Mouse (Mus musculus) MEL (cell line): Measurements from ENCODE around the gene Ttll4. TPM values are rescaled to one million over a fixed set of nuclear protein-coding genes. Genes with fewer than 3 reads are reported as not detected.
A peak's percentile ranks its signal among the peaks of the same experiment; 100 is the strongest.

Experiments
- DNase-seq: peaks from one replicate; pipeline ENCODE4 v3.0.0; 2011; ENCODE audit warnings: low read depth, low spot score
- H3K27ac ChIP-seq: 2 replicates; pipeline ENCODE4 v1.5.1; 2012; ENCODE audit warnings: low read depth, mild to moderate bottlenecking, control low read depth, low read length, moderate library complexity; ENCODE audit not compliant: control insufficient read depth
- H3K27me3 ChIP-seq, 2 experiments: fragments of 150-350 bp in 1 of 2; sonication (generic) in 1 of 2; 2 replicates each; pipeline ENCODE4 v1.6.1; 2012; ENCODE audit warnings: low read length in 2 of 2, mild to moderate bottlenecking in 2 of 2, improper control_type of control experiment in 1 of 2, moderate library complexity in 1 of 2; ENCODE audit not compliant: insufficient read depth in 2 of 2, control insufficient read depth in 1 of 2
- H3K36me3 ChIP-seq, 2 experiments: 2 replicates each; pipeline ENCODE4 v1.6.1; 2012 to 2014; ENCODE audit warnings: low read length in 2 of 2, improper control_type of control experiment in 1 of 2, inconsistent platforms in 1 of 2, mild to moderate bottlenecking in 1 of 2; ENCODE audit not compliant: insufficient read depth in 2 of 2, control insufficient read depth in 1 of 2
- H3K4me1 ChIP-seq, 2 experiments: fragments of 150-350 bp in 1 of 2; sonication (generic) in 1 of 2; 2 replicates each; pipeline ENCODE4 v1.6.1; 2012; ENCODE audit warnings: low read length in 2 of 2, improper control_type of control experiment in 1 of 2, mild to moderate bottlenecking in 1 of 2; ENCODE audit not compliant: insufficient read depth in 2 of 2, control insufficient read depth in 1 of 2
- H3K4me3 ChIP-seq, 2 experiments: fragments of 150-350 bp in 1 of 2; sonication (generic) in 1 of 2; 2 replicates each; pipeline ENCODE4 v1.5.1; 2012; ENCODE audit warnings: low read depth in 2 of 2, low read length in 2 of 2, mild to moderate bottlenecking in 2 of 2, moderate library complexity in 2 of 2, control low read depth in 1 of 2, improper control_type of control experiment in 1 of 2; ENCODE audit not compliant: control insufficient read depth in 1 of 2, insufficient read depth in 1 of 2
- H3K79me2 ChIP-seq: 2 replicates; pipeline ENCODE4 v1.6.1; 2012; ENCODE audit warnings: mild to moderate bottlenecking, low read length, moderate library complexity; ENCODE audit not compliant: control insufficient read depth, poor library complexity, insufficient read depth
- H3K9ac ChIP-seq: 2 replicates; pipeline ENCODE4 v1.6.1; 2012; ENCODE audit warnings: low read depth, mild to moderate bottlenecking, control low read depth, low read length, moderate library complexity; ENCODE audit not compliant: control insufficient read depth, poor library complexity, severe bottlenecking
- H3K9me3 ChIP-seq: fragments of 150-350 bp; sonication (generic); replicated peaks from 2 replicates; pipeline ENCODE4 v1.6.1; 2012; ENCODE audit warnings: mild to moderate bottlenecking, low read length, improper control_type of control experiment, moderate library complexity; ENCODE audit not compliant: insufficient read depth
- CHD2 ChIP-seq: IDR thresholded peaks from 2 replicates; pipeline ENCODE4 v1.6.1; 2011; ENCODE audit warnings: low read length, improper control_type of control experiment
- ELF1 ChIP-seq: IDR thresholded peaks from 2 replicates; pipeline ENCODE4 v1.6.1; 2014; ENCODE audit warnings: low read depth, mild to moderate bottlenecking, inconsistent platforms, low read length, improper control_type of control experiment, moderate library complexity
- GABPA ChIP-seq: IDR thresholded peaks from 2 replicates; pipeline ENCODE4 v1.6.1; 2012; ENCODE audit warnings: low read depth, mild to moderate bottlenecking, inconsistent platforms, low read length, improper control_type of control experiment, moderate library complexity
- GATA1 ChIP-seq: IDR thresholded peaks from 2 replicates; pipeline ENCODE4 v1.6.1; 2011; ENCODE audit warnings: low read depth, low read length, improper control_type of control experiment
- JUND ChIP-seq: IDR thresholded peaks from 2 replicates; pipeline ENCODE4 v1.6.1; 2011; ENCODE audit warnings: low read depth, mild to moderate bottlenecking, improper control_type of control experiment, low read length
- KAT2A ChIP-seq: conservative IDR thresholded peaks from 2 replicates; pipeline ENCODE4 v1.6.1; 2012; ENCODE audit warnings: low read depth, low read length, improper control_type of control experiment, inconsistent platforms
- MAX ChIP-seq: IDR thresholded peaks from 2 replicates; pipeline ENCODE4 v1.6.1; 2011; ENCODE audit warnings: low read length, improper control_type of control experiment
- MAZ ChIP-seq: IDR thresholded peaks from 2 replicates; pipeline ENCODE4 v1.6.1; 2012; ENCODE audit warnings: low read depth, mild to moderate bottlenecking, inconsistent platforms, low read length, improper control_type of control experiment
- MXI1 ChIP-seq: IDR thresholded peaks from 2 replicates; pipeline ENCODE4 v1.6.1; 2011; ENCODE audit warnings: mild to moderate bottlenecking, low read depth, low read length, improper control_type of control experiment
- POLR2A ChIP-seq, 2 experiments: IDR thresholded peaks; 2 replicates each; pipeline ENCODE4 v1.6.1; 2011 to 2012; ENCODE audit warnings: low read length in 2 of 2, mild to moderate bottlenecking in 2 of 2, control low read depth in 1 of 2, improper control_type of control experiment in 1 of 2, low read depth in 1 of 2, moderate library complexity in 1 of 2; ENCODE audit not compliant: control insufficient read depth in 1 of 2, insufficient read depth in 1 of 2, poor library complexity in 1 of 2
- POLR2AphosphoS2 ChIP-seq: IDR thresholded peaks from 2 replicates; pipeline ENCODE4 v1.6.1; 2011; ENCODE audit warnings: low read length, improper control_type of control experiment
- RCOR1 ChIP-seq: IDR thresholded peaks from 2 replicates; pipeline ENCODE4 v1.6.1; 2012; ENCODE audit warnings: low read depth, mild to moderate bottlenecking, inconsistent platforms, low read length, improper control_type of control experiment
- SIN3A ChIP-seq: IDR thresholded peaks from 2 replicates; pipeline ENCODE4 v1.6.1; 2012; ENCODE audit warnings: low read length, improper control_type of control experiment, inconsistent platforms
- SMC3 ChIP-seq: IDR thresholded peaks from 2 replicates; pipeline ENCODE4 v1.6.1; 2011; ENCODE audit warnings: low read depth, low read length, improper control_type of control experiment
- TAL1 ChIP-seq: IDR thresholded peaks from 2 replicates; pipeline ENCODE4 v1.6.1; 2012; ENCODE audit warnings: mild to moderate bottlenecking, inconsistent platforms, low read length, moderate library complexity, mixed read lengths
- TBP ChIP-seq: IDR thresholded peaks from 2 replicates; pipeline ENCODE4 v1.8.0; 2011; ENCODE audit warnings: low read depth, low read length, improper control_type of control experiment
- TCF12 ChIP-seq: IDR thresholded peaks from 2 replicates; pipeline ENCODE4 v1.6.1; 2014; ENCODE audit warnings: low read depth, mild to moderate bottlenecking, inconsistent platforms, low read length, improper control_type of control experiment, moderate library complexity
- USF1 ChIP-seq: IDR thresholded peaks from 2 replicates; pipeline ENCODE4 v1.6.1; 2014; ENCODE audit warnings: low read depth, mild to moderate bottlenecking, inconsistent platforms, low read length, improper control_type of control experiment, moderate library complexity
- ZKSCAN1 ChIP-seq: IDR thresholded peaks from 2 replicates; pipeline ENCODE4 v1.6.1; 2012; ENCODE audit warnings: low read depth, mild to moderate bottlenecking, inconsistent platforms, low read length, improper control_type of control experiment, moderate library complexity
- ZNF384 ChIP-seq: IDR thresholded peaks from 2 replicates; pipeline ENCODE4 v1.6.1; 2012; ENCODE audit warnings: low read depth, mild to moderate bottlenecking, inconsistent platforms, low read length, improper control_type of control experiment
- polyA plus RNA-seq, 2 experiments: library from polyadenylated mRNA; stranded (reverse) in 1 of 2; unstranded in 1 of 2; fragments of >175 nt in 1 of 2; fragments of >200 nt in 1 of 2; gene quantifications; 2 replicates each; pipeline versions ENCODE4 v1.2.1 to v1.2.4; 2012; ENCODE audit warnings: low replicate concordance in 2 of 2, low read depth in 1 of 2; ENCODE audit not compliant: insufficient read length in 2 of 2, insufficient read depth in 1 of 2, missing spikeins in 1 of 2
- total RNA-seq: library from RNA; depleted of rRNA; stranded (reverse); fragments of 300-350 nt; gene quantifications from 2 replicates; pipeline ENCODE4 v1.2.3, GENCODE M21; 2012

The Ttll4 gene
- total and polyA plus RNA-seq, 3 experiments: 27.8 to 85.9 TPM; not detected in 1

DNA sequence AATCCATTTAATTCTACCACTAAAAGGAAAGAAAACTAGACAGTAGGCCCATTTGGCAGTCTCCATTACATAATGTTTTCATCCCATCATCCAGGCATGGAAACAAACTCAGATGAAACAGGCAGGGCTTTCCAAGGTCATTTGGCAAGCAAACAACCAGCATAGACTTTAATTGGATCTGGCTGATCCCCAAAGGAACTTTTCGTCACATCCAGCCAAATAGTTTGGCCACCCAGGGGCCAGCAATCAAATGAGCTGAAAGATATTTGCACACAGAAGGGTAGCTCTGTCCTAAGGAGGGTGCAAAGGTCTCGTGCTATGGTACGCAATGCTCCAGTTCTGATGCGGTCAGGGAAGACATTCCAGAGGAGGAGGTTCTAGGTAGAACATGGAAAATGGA is 89.1 kb downstream of the Ttll4 start:
- H3K36me3 ChIP-seq: no peaks in the 10 kb centered on the region
- no peaks in the 10 kb centered on the region for H3K4me1 ChIP-seq
- H3K9me3 ChIP-seq: no peaks in the 10 kb centered on the region
- H3K27me3 ChIP-seq: peaks cover 3 to 7% of the 10 kb centered on the region in 2 experiments
- no peak overlapping the region for H3K27ac ChIP-seq
- no peak for DNase-seq
- H3K9ac ChIP-seq: no peak overlapping the region
- TF ChIP-seq ZNF384 (no peak), CHD2 (no peak), SMC3 (no peak), TBP (no peak), TAL1 (no peak), GATA1 (no peak), MXI1 (no peak)
- TF ChIP-seq, all 39 proteins: peak for 0
- H3K4me3 ChIP-seq: no peak overlapping the region
- H3K79me2 ChIP-seq: no peaks in the 10 kb centered on the region

DNA sequence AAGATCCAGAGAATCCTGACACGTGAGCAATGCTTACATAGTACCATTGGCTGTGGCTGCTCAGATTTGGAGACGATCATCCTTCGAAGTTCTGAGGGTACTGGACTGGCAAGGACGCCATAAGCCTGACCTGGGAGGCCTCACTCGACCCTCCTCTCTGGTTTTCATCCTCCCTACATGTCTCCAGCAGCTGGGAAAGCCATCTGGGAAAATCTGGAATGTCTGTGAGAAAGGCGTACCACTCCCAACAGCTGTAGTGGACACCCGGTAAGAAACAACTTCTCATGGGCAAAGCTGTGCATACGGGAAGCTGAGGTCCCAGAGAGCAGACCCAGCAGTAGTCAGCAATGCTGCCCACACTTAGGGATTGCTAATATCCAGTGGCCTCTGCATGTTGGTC is 90.6 kb downstream of the Ttll4 start:
- H3K9ac ChIP-seq: no peak overlapping the region
- H3K9me3 ChIP-seq: no peaks in the 10 kb centered on the region
- peaks cover 0 to 2% of the 10 kb centered on the region in 2 experiments; a peak in 2 of 4 replicates for H3K27me3 ChIP-seq
- H3K4me3 ChIP-seq: no peak overlapping the region
- H3K36me3 ChIP-seq: no peaks in the 10 kb centered on the region
- H3K4me1 ChIP-seq: no peaks in the 10 kb centered on the region
- no peak for TF ChIP-seq KAT2A
- no peak for TF ChIP-seq RCOR1
- no peak for TF ChIP-seq JUND
- no peak for TF ChIP-seq POLR2A (IDR thresholded peaks at IDR 0.05; ENCODE audit: control insufficient read depth in 1 of 2, insufficient read depth in 1 of 2, low read depth in 1 of 2, low read length in 2 of 2, poor library complexity in 1 of 2)
- no peak for TF ChIP-seq ELF1
- no peak for TF ChIP-seq MAX
- no peak for TF ChIP-seq ZKSCAN1
- no peak for TF ChIP-seq POLR2AphosphoS2
- TF ChIP-seq TAL1: no peak
- TF ChIP-seq SIN3A: no peak
- no peak for TF ChIP-seq GABPA
- TF ChIP-seq TCF12: no peak
- TF ChIP-seq, all 39 proteins: peak for 0
- no peaks in the 10 kb centered on the region for H3K79me2 ChIP-seq
- no peak for DNase-seq
- H3K27ac ChIP-seq: no peak overlapping the region

DNA sequence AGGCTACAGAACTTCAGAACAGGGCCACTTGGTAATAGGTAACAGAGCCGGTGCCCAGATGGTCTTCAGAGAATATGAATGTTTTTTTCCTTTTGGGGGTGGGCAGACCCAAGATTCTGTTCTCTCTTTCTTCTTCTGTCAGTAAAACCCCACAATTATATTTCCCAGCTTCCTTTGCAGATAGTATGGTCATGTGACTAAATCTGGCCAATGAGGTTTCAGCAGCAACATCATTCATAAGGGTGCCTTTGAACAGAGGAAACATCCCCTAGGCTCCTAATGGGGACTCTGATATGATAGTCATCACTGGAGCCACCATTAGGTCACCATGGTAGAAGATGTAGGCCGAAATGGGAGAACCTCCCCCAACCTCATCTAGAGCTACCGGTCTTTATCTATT is 91.3 kb downstream of the Ttll4 start:
- peak; percentile 46; the same call in 1 of the 2 replicates for TF ChIP-seq USF1
- no peak for TF ChIP-seq MAZ
- no peak overlapping the region for H3K27ac ChIP-seq
- H3K9me3 ChIP-seq: no peaks in the 10 kb centered on the region
- no peak overlapping the region for H3K4me3 ChIP-seq
- DNase-seq: no peak
- no peaks in the 10 kb centered on the region for H3K36me3 ChIP-seq
- H3K9ac ChIP-seq: no peak overlapping the region
- no peaks in the 10 kb centered on the region; a peak in 1 of 4 replicates for H3K27me3 ChIP-seq
- no peaks in the 10 kb centered on the region for H3K79me2 ChIP-seq
- no peaks in the 10 kb centered on the region for H3K4me1 ChIP-seq
